Mouse (Mus musculus): ENCODE measurements around the gene Cfap97d1.

The Cfap97d1 gene

DNA sequence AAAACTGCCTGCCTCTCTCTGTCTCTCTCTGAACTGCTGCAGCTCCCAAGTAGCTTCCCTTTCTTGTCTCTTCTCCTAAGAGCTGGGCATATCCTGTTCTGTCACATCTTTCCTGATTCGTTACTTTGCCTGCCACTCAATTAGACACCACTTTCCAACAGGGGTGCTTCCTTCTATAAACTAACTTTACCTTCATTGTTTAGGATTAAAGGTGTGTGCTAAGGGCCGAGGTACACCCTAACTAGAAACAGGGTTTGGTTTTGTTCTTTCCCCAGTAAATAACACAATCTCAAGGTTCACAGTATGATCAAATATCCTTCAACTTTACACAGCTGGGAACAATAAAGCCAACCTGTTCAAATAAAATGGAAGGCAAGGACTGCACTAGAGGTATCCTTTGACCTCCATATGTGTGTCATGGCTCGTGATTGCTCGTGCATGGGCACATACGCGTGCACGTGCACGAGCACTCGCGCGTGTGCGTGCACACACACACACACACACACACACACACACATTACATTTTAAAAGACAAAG lies 49.0 kb downstream of the Cfap97d1 start:
- no peak for DNase-seq (ENCODE audit: low read depth in 1 of 2, low spot score in 2 of 2)

DNA sequence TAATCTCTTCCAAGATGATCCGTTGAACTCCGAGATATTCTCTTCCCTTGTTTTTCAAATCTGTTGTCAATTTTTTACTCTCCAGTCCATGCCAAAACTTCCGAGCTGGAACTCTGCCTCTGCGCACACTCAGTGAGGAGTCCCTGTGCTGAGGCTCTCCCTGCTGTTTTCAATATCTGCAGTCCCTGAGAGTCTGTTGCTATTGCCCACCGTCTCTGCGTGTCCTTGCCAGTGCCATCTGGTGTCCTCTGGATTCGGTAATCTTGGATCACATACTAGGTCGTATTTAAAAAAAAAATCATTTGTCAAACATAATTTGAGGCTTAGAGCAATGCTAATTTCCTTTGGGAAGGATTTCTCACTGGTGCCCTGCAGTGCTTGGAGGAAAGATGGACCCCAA lies 50.8 kb downstream of the Cfap97d1 start:
- DNase-seq (ENCODE audit: low read depth in 1 of 2, low spot score in 2 of 2) = no peak

DNA sequence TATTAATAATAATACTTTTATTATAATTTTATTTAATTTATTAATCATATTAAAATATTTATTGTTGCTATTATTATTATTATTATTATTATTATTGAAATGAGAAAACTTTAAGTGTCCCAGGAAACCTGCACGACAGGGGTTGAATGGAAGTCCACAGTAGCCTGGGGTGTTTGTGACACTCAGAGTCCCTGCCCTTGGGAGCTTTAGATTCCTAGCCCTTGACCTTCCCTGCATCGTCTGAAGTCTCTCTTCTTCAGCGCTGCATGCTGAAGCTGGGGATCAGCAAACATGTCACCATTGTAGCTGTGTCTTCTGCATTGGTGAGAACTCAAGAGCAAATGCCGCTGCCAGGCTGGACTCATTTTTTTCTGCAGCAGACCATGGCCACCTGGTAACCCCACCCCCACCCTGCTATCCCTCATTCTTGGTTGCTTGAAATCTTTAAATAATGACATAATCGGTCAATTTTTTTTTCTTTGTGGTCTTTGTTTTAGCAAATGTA lies 51.4 kb downstream of the Cfap97d1 start:
- DNase-seq (ENCODE audit: low read depth in 1 of 2, low spot score in 2 of 2) = no peak

DNA sequence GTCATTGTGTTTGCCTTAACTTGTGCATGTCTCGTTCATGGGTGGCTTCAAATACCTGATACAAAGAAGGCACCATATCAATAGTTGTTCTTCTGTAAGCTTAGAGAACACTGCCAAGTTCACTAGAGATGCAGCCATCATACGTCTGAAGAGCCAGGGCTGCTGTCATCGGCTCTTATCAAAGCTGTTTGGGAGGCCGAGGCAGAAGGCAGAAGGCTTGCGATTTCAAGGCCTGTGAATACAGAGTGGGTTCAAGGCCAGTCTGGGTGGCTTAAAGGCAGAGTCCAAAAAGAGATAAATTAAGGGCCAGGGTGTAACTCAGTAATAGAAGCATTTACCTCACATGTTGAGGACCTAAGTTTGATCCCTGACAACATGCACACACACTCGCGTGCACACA lies 52.3 kb downstream of the Cfap97d1 start:
- no peak for DNase-seq (ENCODE audit: low read depth in 1 of 2, low spot score in 2 of 2)

DNA sequence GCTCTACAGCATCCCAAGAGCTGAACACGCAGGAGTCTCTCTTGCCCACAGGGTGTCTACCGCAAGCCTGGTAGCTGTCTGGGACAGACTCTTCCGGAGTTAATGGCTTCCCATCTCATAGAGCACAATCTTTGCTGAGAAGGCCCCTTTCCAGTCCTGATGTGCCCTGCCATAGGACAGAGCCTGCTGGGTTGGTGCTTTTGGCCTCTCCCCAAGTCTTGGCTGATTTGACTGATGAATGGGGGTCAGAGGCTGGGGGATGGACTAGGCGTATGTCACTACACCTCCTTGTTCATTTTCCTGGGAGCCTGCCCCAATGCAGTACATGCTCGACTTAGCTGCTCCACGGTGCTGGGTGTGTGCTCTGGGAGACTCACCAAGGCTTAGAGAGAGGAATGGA lies 53.7 kb downstream of the Cfap97d1 start:
- DNase-seq (ENCODE audit: low read depth in 1 of 2, low spot score in 2 of 2) = no peak

DNA sequence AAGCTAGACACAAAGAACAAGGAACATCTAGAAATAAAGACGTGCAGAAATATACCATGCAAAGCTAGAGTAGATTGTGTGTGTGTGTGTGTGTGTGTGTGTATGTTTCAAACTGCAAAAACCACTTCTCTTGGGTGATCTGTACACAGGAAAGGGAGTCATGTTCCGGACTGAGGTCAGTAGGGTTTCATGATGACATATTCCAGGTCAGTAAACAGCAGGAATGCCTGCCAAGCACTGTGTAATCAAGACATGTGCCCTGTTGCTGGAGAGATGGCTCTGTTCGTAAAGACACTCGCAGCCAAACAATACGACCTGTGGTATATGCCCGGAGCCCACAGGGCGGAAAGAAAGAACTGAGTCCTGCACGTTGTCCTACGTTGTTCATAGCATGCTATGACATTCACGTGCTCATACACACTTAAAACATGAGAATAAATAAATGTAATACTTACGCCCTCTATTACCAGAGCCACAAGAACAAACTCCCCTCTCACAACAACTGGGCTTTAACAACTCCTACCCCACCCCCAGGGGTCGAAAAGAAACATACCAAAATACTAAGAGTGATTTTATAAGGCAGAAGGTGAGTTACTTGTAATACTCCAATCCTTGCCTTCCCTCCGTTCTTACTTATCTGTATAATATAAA lies 55.5 kb downstream of the Cfap97d1 start:
- DNase-seq (ENCODE audit: low read depth in 1 of 2, low spot score in 2 of 2) = no peak

DNA sequence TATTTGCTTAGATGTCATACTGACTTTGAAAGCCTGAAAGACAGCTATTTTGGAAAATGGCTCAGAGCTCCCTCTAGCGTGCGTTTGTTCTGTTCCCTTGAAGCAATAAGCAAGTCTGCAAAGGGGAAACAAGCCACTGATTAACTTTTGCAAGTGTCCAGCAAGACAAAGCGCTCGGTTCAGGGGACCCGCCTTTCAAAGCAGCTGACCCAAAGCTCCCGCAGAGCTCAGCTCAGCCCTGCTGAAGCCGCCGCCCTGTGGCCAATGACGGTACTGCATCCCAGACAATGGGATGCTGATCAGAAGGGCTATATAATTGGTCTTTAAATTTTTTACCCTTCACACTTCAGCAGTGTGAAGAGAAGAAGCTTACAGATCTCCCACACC lies 56.1 kb downstream of the Cfap97d1 start:
- peak; percentile 77 to 78 for DNase-seq (ENCODE audit: low read depth in 1 of 2, low spot score in 2 of 2)

DNA sequence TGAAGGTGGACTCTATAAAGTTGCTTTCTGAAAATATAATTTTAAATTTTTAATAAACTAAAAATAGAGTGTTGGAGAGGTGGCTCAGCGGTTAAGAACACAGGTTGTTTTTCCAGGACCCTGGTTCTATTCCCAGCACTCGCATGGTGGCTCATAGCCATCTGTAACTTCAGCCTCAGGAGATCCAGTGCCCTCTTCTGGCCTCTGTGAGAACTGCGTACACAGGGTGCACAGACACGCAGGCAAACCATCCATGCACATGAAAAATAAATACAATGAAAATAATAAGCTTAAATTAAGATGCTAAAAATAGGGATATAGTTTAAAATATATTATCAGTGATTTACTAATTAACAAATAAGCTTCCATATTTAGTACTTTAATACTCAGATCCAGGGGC lies 56.6 kb downstream of the Cfap97d1 start:
- no peak for DNase-seq (ENCODE audit: low read depth in 1 of 2, low spot score in 2 of 2)

DNA sequence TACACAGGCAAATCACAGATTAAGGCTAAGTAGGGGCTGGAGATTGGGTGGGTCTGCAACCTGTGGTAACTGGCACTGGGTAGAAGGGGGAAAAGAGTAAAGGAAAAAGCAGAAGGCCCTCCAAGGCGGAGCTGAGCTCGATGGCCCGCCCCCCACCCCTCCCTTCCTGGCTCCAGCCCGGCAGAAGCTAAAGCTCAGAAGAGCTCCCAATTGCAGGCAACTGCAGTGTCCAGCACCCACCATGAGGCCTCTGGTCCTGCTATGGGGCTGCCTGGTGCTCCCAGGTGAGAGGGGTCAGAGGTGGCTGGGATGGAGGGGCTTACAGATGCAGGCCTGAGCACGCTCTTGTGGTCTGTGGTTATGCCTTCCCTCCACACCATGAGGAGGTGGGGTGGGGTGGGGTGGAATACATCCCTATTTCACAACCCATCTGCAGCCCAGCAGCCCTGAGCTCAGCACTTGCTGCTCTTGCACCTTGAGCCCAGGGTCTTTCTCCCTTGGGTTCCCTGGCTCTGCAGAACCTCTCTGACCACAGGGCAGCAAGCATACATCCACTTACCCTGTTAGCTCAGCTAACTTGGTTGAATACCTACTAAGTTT lies 57.4 kb downstream of the Cfap97d1 start, which contains the start of gene Cd300lg:
TSS of gene Cd300lg (plus strand) at position 160 of the 600 bp plus-strand sequence.
- peak in 1 of 2 experiments; percentile 26 for DNase-seq (ENCODE audit: low read depth in 1 of 2, low spot score in 2 of 2)
